Mouse (Mus musculus) ES-E14 (cell line): ENCODE measurements around the gene Rfc2. TPM values are rescaled to one million over a fixed set of nuclear protein-coding genes. Genes with fewer than 3 reads are reported as not detected.

Source experiments
- DNase-seq: peaks from one replicate; pipeline ENCODE4 v3.0.0-alpha.2; 2013; ENCODE audit warnings: low read depth, low spot score
- H3K27ac ChIP-seq: 2 replicates; pipeline ENCODE4 v1.5.1; 2012; ENCODE audit warnings: low read depth, mild to moderate bottlenecking, low read length, moderate library complexity, mixed read lengths; ENCODE audit not compliant: poor library complexity, insufficient read depth, severe bottlenecking
- H3K36me3 ChIP-seq: 2 replicates; pipeline ENCODE4 v1.6.1; 2012; ENCODE audit warnings: mild to moderate bottlenecking, low read length, moderate library complexity, mixed read lengths; ENCODE audit not compliant: control insufficient read depth, poor library complexity, insufficient read depth, severe bottlenecking
- H3K4me1 ChIP-seq, 2 experiments: fragments of 150-350 bp in 1 of 2; sonication (generic) in 1 of 2; 2 replicates each; pipeline ENCODE4 v1.6.1; 2012; ENCODE audit warnings: low read length in 2 of 2, mild to moderate bottlenecking in 1 of 2, mixed read lengths in 1 of 2; ENCODE audit not compliant: control insufficient read depth in 2 of 2, insufficient read depth in 2 of 2, poor library complexity in 1 of 2
- H3K4me3 ChIP-seq, 2 experiments: fragments of 150-350 bp in 1 of 2; sonication (generic) in 1 of 2; 2 replicates each; pipeline ENCODE4 v1.5.1; 2012; ENCODE audit warnings: low read length in 2 of 2, low read depth in 1 of 2, mild to moderate bottlenecking in 1 of 2, mixed read lengths in 1 of 2; ENCODE audit not compliant: insufficient read depth in 1 of 2, poor library complexity in 1 of 2, severe bottlenecking in 1 of 2
- H3K9ac ChIP-seq: 2 replicates; pipeline ENCODE4 v1.6.1; 2012; ENCODE audit warnings: low read depth, mild to moderate bottlenecking, low read length, mixed read lengths; ENCODE audit not compliant: poor library complexity, insufficient read depth, severe bottlenecking
- H3K9me3 ChIP-seq: fragments of 150-350 bp; sonication (generic); 2 replicates; pipeline ENCODE4 v1.6.1; 2012; ENCODE audit warnings: low read depth, mild to moderate bottlenecking, low read length; ENCODE audit not compliant: control insufficient read depth, insufficient read depth
- CHD2 ChIP-seq: IDR thresholded peaks from 2 replicates; pipeline ENCODE4 v1.6.1; 2014; ENCODE audit warnings: mild to moderate bottlenecking, low read depth, low read length, inconsistent platforms
- HCFC1 ChIP-seq: IDR thresholded peaks from 2 replicates; pipeline ENCODE4 v1.6.1; 2012; ENCODE audit warnings: low read length, inconsistent platforms, borderline replicate concordance; ENCODE audit not compliant: insufficient read depth
- MAFK ChIP-seq: IDR thresholded peaks from 2 replicates; pipeline ENCODE4 v1.6.1; 2014; ENCODE audit warnings: mild to moderate bottlenecking, low read depth, low read length, inconsistent platforms; ENCODE audit not compliant: insufficient read depth
- ZC3H11A ChIP-seq: IDR thresholded peaks from 2 replicates; pipeline ENCODE4 v1.6.1; 2012; ENCODE audit warnings: low read depth, mild to moderate bottlenecking, inconsistent platforms, low read length, borderline replicate concordance
- ZNF384 ChIP-seq: IDR thresholded peaks from 2 replicates; pipeline ENCODE4 v1.6.1; 2012; ENCODE audit warnings: low read depth, low read length, inconsistent platforms
- in situ Hi-C, 2 experiments: fragments of 600-800 bp; cut with MboI; formaldehyde crosslinking; loops; one replicate each; pipeline ENCODE4 v1.15.1; 2025; ENCODE audit warnings: low sequenced_read_pairs in 2 of 2, inconsistent platforms in 1 of 2; ENCODE audit not compliant: unreplicated experiment in 2 of 2
- total RNA-seq: library from RNA; depleted of rRNA; stranded (reverse); fragments of 300-350 nt; gene quantifications from 2 replicates; pipeline ENCODE4 v1.2.3, GENCODE M21; 2012

Rfc2 gene
- total RNA-seq, 1 experiment, result 168 TPM

DNA sequence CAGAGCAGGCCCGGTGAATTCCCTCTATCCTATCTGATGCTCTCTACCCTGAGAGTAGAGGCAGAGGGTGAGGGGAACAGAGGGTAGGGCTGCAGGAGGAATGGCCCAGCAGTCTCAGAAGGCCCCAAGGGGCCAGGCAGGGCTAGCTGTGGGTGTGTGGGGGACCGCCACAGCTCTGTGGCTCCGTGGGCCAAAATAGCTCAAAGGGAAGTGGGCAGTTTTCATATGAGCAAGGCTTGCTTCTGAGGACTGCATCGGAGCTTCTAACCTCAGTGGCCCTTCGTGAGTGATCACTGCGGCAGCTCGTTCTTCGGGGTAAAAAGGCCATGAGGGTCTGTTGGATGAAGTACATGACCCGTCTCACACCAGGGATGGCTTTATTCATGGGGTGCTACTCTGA lies 32.6 kb downstream of the Rfc2 start:
- Histone ChIP-seq H3K9me3 (no peaks in the 10 kb centered on the region), H3K27ac (no peak overlapping the region; the same call in 1 of the 2 replicates), H3K36me3 (no peaks in the 10 kb centered on the region), H3K9ac (no peak overlapping the region), H3K4me1 (peaks cover 0 to 9% of the 10 kb centered on the region in 2 experiments; a peak in 2 of 4 replicates), H3K4me3 (no peak overlapping the region)
- in situ Hi-C loops, result no loop called here
- no peak for TF ChIP-seq HCFC1
- no peak for DNase-seq

DNA sequence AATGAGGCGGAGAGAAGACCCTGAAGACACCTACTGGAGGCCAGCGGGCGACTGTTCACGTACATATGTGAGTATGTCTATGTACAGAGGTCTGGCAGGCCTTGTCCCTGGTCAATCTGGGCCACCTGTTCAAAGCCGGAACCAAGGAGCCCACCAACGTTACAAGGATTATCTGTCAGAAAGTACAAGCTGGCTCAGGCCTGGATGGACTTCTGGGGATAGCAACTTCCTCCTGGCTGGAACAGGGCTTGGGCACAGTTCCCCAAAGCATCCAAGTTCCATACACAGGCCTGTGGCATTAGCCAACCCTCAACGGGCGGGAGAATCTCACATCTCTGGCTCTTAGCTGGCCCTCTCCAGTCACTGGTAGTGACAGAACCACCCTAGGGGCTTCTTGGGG lies 33.1 kb downstream of the Rfc2 start:
- H3K36me3 ChIP-seq, result peaks cover 3% of the 10 kb centered on the region
- TF ChIP-seq ZC3H11A, result no peak
- no peak for TF ChIP-seq ZNF384
- no peak for TF ChIP-seq HCFC1
- no peak for TF ChIP-seq MAFK
- TF ChIP-seq CHD2, result no peak
- no peak overlapping the region for H3K9ac ChIP-seq
- H3K9me3 ChIP-seq, result no peaks in the 10 kb centered on the region
- peaks cover 0 to 9% of the 10 kb centered on the region in 2 experiments; a peak in 2 of 4 replicates for H3K4me1 ChIP-seq
- no peak overlapping the region for H3K27ac ChIP-seq
- in situ Hi-C loops, result no loop called here
- H3K4me3 ChIP-seq, result no peak overlapping the region
- no peak for DNase-seq

DNA sequence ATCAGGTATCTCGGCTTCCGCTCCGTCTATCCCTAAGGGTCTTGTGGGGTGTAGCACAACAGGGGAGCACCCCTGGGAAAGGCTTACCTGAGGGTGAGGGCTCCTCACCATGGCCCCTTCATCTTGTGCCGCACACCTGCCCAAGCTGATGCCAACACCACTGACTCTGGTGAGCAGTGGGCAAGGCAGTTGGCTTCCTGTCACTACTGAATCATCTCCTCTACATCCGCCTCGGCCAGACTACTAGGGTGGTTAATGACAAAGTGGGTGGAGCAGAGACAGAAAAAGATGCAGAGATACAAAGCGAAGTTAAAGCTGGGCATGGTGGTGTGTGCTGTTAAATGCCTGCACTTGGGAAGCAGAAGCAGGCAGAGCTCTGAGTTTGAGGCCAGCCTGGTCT lies 33.6 kb downstream of the Rfc2 start, which contains the start of gene Lat2:
Gene Lat2 (minus strand): TSS at position 224 of the 400 bp plus-strand sequence.
- in situ Hi-C loops, result no loop called here

DNA sequence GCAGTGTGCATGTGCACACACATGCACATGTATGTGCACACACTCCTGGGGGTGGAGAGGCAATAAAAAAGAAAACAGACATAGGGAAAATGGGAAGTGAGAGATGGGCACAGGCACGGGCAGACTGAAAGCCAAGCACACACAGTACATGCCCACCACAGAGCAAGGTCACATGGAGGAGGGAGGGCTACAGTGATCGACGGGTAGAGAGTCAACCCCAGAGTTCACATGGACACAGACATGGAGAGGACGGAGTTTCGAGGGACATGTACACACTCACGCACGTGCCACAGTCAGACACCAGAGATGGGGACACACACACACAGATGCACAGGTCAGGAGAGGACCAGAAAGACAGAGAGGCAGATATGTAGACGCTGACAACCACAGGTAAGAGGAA lies 34.2 kb downstream of the Rfc2 start:
- Histone ChIP-seq H3K9ac (no peak overlapping the region), H3K4me1 (peaks cover 0 to 5% of the 10 kb centered on the region in 2 experiments; a peak in 1 of 4 replicates), H3K9me3 (no peaks in the 10 kb centered on the region), H3K27ac (no peak overlapping the region), H3K36me3 (peaks cover 14% of the 10 kb centered on the region), H3K4me3 (no peak overlapping the region)
- no peak for TF ChIP-seq MAFK
- no peak for TF ChIP-seq CHD2
- no peak for TF ChIP-seq ZNF384
- no peak for TF ChIP-seq HCFC1
- no peak for TF ChIP-seq ZC3H11A
- no peak for DNase-seq
- in situ Hi-C loops, result no loop called here

More for the DNA sequence above, 33.6 kb downstream of the Rfc2 start, which contains the start of gene Lat2:
- DNase-seq, result no peak
- TF ChIP-seq ZNF384 (no peak), CHD2 (no peak), ZC3H11A (no peak), MAFK (no peak), HCFC1 (no peak)
- H3K27ac ChIP-seq, result no peak within 1 kb of the TSS; the same call in 1 of the 2 replicates
- no peak within 1 kb of the TSS for H3K4me3 ChIP-seq
- no peak within 1 kb of the TSS for H3K9ac ChIP-seq
- no peaks in the 10 kb centered on the region for H3K9me3 ChIP-seq
- peaks cover 0 to 7% of the 10 kb centered on the region in 2 experiments; a peak in 1 of 4 replicates for H3K4me1 ChIP-seq
- peaks cover 8% of the 10 kb centered on the region for H3K36me3 ChIP-seq

DNA sequence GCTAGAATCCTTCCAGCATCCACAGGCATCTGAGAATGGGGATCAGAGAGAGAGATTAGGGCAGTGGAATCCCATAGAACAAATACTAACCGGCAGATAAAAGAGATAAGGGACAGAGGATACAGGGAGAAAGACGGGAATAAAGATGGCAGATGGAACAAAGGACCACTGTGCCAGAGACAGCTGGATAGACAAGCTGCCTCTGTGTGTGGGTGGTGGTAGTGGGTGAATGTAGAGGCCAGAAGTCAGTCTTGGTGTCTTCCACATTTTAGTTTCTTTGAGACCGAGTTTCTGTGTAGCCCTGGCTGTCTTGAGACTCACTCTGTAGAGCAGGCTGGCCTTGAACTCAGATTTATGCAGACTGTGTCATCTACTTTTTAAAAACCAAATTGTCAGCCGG lies 34.6 kb downstream of the Rfc2 start:
- peaks cover 18% of the 10 kb centered on the region for H3K36me3 ChIP-seq
- TF ChIP-seq ZC3H11A (no peak), MAFK (no peak)
- no peak overlapping the region for H3K9ac ChIP-seq
- H3K4me3 ChIP-seq, result no peak overlapping the region
- no peak overlapping the region for H3K27ac ChIP-seq
- in situ Hi-C loops, result no loop called here
- DNase-seq, result no peak
- no peaks in the 10 kb centered on the region for H3K9me3 ChIP-seq
- H3K4me1 ChIP-seq, result peaks cover 0 to 5% of the 10 kb centered on the region in 2 experiments; a peak in 1 of 4 replicates
